Mouse (Mus musculus) stomach, embryonic 15.5 days (tissue): ENCODE data around the gene Bnc2. TPM values are rescaled to one million over a fixed set of nuclear protein-coding genes. Genes with fewer than 3 reads are reported as not detected.

Experiments
- ATAC-seq: fragments of 200-750 bp; cut with Nextera tagmentation; 2 replicates; pipeline ENCODE4 v1.8.0; 2017; ENCODE audit warnings: low read depth, moderate number of reproducible peaks, moderate TSS enrichment; ENCODE audit not compliant: insufficient read depth, low FRiP score
- H3K27ac ChIP-seq: fragments of 300-500 bp; sonication (generic); 2 replicates; pipeline ENCODE4 v1.5.1; 2015; ENCODE audit warnings: mild to moderate bottlenecking, inconsistent platforms
- H3K27me3 ChIP-seq: fragments of 300-500 bp; sonication (generic); replicated peaks from 2 replicates; pipeline ENCODE4 v1.6.1; 2015; ENCODE audit warnings: inconsistent platforms
- H3K36me3 ChIP-seq: fragments of 300-500 bp; sonication (generic); 2 replicates; pipeline ENCODE4 v1.6.1; 2015; ENCODE audit warnings: inconsistent platforms
- H3K4me1 ChIP-seq: fragments of 300-500 bp; sonication (generic); 2 replicates; pipeline ENCODE4 v1.6.1; 2015; ENCODE audit warnings: inconsistent platforms
- H3K4me2 ChIP-seq: fragments of 300-500 bp; sonication (generic); 2 replicates; pipeline ENCODE4 v1.6.1; 2015; ENCODE audit warnings: mild to moderate bottlenecking, inconsistent platforms
- H3K4me3 ChIP-seq: fragments of 300-500 bp; sonication (generic); replicated peaks from 2 replicates; pipeline ENCODE4 v1.5.1; 2015; ENCODE audit warnings: inconsistent platforms
- H3K9ac ChIP-seq: fragments of 300-500 bp; sonication (generic); 2 replicates; pipeline ENCODE4 v1.6.1; 2015; ENCODE audit warnings: inconsistent platforms
- H3K9me3 ChIP-seq: fragments of 300-500 bp; sonication (generic); 2 replicates; pipeline ENCODE4 v1.6.1; 2016; ENCODE audit warnings: inconsistent platforms
- WGBS: fragments of 180-500 bp; shearing (Covaris S2); methylation state at CpG from one replicate; pipeline ENCODE4 v1.1.7; 2015; 5-methylcytosine and 5-hydroxymethylcytosine counted together
- polyA plus RNA-seq: library from polyadenylated mRNA; unstranded; fragments of >200 nt; fragmentation: Nextera tagmentation; extraction: Ambion mirVana; gene quantifications from 2 replicates; pipeline ENCODE4 v1.2.1, GENCODE M21; 2015

Gene Bnc2
- polyA plus RNA-seq, 1 experiment from 2014 or later: 18.0 TPM

DNA sequence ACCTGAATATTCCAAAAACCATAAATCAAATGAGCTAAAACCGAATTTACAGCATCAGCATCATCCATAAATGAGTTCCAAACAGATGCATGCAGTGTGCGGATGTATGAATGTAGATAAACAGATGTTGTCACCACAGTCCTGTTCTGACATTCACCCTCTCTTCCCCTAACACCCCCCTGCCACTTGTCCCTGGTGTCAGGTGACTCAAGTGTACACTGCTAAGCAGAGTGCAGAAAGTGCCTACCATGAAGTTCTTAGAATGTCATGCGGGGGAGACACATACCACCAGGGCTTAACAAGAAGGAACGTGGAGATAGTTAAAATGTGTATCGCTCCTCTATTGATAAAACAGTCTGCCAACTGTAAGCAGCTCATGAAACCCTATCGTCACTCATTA, 396.9 kb downstream of the Bnc2 start:
- Histone ChIP-seq H3K27ac (no peak overlapping the region), H3K4me3 (no peak overlapping the region), H3K36me3 (no peaks in the 10 kb centered on the region), H3K9ac (no peak overlapping the region), H3K9me3 (no peaks in the 10 kb centered on the region), H3K4me2 (no peak overlapping the region), H3K4me1 (no peaks in the 10 kb centered on the region), H3K27me3 (no peaks in the 10 kb centered on the region)
- WGBS: 65% methylated on average over 6 of the region's 6 CpGs
- ATAC-seq: no peak

DNA sequence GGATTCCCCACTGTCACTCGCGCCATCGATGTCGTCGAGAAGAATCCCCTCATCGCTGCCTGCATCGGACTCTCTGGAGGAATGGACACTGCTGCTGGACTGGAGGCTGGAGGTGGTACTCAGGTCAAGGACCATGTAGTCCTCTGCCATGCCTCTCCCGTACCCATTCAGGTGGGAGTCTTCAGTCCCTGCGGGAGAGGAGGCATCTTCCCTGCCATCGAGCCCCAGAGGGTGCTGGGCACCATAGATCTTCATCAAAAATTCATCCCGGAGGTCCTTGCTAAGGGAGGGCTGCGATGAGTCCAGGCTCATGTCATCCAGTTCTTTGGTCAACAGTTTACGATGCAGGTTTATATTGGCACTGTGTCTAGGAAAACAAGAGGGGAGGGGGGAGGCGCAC, 399.0 kb downstream of the Bnc2 start:
- WGBS: 91% methylated on average over 14 of the region's 14 CpGs
- Histone ChIP-seq H3K4me3 (no peak overlapping the region), H3K4me2 (no peak overlapping the region), H3K9ac (no peak overlapping the region), H3K27ac (no peak overlapping the region), H3K4me1 (no peaks in the 10 kb centered on the region), H3K36me3 (no peaks in the 10 kb centered on the region), H3K9me3 (no peaks in the 10 kb centered on the region), H3K27me3 (no peaks in the 10 kb centered on the region)
- ATAC-seq: no peak

DNA sequence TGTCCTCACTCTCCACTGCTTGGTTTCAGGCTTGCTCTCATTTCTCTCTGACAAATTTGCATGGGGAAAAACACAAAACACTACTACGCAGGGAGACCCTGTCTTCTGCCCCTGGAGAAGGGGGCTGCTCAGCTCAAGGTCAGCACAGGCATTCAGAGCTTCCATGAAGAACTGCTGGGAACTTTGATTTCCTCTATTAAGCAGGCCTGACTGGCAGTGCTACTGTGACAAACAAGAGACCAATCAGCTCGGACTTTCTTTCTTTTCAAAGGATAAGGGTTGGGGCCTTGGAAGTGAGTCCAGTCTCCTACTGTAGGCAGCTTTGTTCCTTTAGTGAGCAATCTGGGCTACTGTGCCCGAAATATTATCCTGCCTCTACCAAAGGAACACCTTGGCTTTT, 400.9 kb downstream of the Bnc2 start:
- Histone ChIP-seq H3K9ac (no peak overlapping the region), H3K36me3 (no peaks in the 10 kb centered on the region), H3K27me3 (no peaks in the 10 kb centered on the region), H3K4me1 (no peaks in the 10 kb centered on the region), H3K27ac (no peak overlapping the region), H3K4me3 (no peak overlapping the region), H3K4me2 (no peak overlapping the region), H3K9me3 (no peaks in the 10 kb centered on the region)
- WGBS: 64% methylated on average over 3 of the region's 3 CpGs
- ATAC-seq: no peak

DNA sequence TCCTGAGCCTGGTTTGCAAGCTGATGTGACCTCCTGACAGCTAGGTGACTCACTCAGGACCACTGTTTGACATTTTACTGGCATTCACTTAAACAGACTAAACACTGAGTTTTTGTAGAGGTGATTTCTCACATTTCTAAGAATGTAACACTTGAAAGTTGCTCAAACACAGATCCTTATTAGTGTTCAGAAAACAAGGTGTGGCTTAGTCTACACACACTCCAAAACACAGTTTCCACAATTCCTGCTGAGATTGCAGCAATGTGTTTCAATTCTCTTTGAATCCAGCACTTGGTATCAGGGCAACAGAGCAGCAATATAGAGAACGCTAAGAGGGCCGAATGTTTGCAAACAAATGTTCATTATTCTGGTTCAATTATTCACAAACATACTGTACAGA, 402.2 kb downstream of the Bnc2 start:
- no peak overlapping the region for H3K4me3 ChIP-seq
- no peaks in the 10 kb centered on the region for H3K36me3 ChIP-seq
- no peaks in the 10 kb centered on the region for H3K9me3 ChIP-seq
- ATAC-seq: no peak
- 52% methylated on average over 2 of the region's 2 CpGs for WGBS
- H3K27me3 ChIP-seq: no peaks in the 10 kb centered on the region
- H3K4me1 ChIP-seq: no peaks in the 10 kb centered on the region
- no peak overlapping the region for H3K9ac ChIP-seq
- H3K4me2 ChIP-seq: no peak overlapping the region
- H3K27ac ChIP-seq: no peak overlapping the region

DNA sequence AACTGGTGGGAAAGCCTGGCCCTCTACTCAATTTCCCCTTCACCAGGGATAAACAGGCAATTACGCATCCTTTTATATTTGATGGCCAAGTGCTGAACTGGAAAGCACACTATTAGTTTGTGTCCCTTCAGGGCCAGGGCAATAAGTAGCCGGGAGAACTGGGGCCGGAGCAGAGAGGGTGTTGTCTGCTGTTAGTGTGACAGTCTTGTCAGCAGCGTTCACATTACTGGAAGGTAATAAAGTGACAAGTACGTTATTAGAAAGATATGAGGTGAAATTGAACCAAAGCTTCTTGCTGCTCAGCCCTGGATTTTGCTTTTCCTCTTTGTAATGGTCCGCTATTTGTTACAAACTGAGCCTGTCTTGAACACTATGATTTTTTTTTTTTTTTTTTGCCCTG, 405.2 kb downstream of the Bnc2 start:
- Histone ChIP-seq H3K9me3 (no peaks in the 10 kb centered on the region), H3K27ac (no peak overlapping the region), H3K27me3 (no peaks in the 10 kb centered on the region), H3K4me3 (no peak overlapping the region), H3K4me1 (no peaks in the 10 kb centered on the region), H3K9ac (no peak overlapping the region), H3K36me3 (no peaks in the 10 kb centered on the region), H3K4me2 (no peak overlapping the region)
- no peak for ATAC-seq
- 67% methylated on average over 6 of the region's 6 CpGs for WGBS

DNA sequence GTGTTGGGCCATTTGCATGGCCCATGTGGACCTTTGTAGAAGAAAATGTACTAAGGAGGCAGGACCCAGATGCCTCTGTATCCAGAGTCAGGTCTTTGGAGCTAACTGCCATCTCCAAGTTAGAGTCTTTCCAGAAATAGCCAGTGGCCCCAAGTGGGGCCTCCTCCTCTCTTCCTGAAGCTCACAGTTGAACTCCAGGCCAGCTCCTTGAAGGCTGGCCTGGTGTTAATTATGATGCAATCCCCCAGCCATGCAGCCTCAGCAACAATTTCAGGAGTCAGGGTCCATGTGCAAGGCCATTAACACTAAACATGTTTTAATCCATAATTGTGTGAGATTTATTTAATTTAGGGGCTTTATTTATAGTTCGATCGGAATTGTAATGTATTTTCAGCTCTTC, 427.7 kb downstream of the Bnc2 start:
- ATAC-seq: no peak
- WGBS: 87% methylated on average over 2 of the region's 2 CpGs

DNA sequence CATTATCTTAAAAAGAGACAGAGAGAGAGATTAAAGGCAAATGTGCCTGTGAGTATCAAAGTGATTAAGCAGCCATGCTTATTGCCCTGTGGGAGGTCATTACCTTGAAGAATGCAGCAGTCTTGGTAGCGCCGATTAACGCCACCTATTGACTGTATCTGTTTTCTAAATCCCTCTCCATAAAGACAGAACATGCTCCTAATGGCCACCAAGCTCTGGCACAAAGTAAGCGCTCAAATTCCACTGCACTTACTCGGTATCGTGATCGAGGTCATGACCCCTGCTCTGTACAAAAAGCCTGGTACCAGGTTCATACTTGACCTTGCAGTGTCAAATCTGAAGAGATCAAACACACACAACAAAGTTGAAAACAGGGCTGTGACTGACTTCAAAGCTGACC, 442.7 kb downstream of the Bnc2 start:
- WGBS: 65% methylated on average over 7 of the region's 7 CpGs
- no peak overlapping the region for H3K27ac ChIP-seq
- H3K4me3 ChIP-seq: no peak overlapping the region
- no peak overlapping the region for H3K9ac ChIP-seq
- ATAC-seq: no peak
- H3K9me3 ChIP-seq: no peaks in the 10 kb centered on the region
- H3K4me1 ChIP-seq: no peaks in the 10 kb centered on the region
- H3K27me3 ChIP-seq: no peaks in the 10 kb centered on the region
- no peak overlapping the region for H3K4me2 ChIP-seq
- no peaks in the 10 kb centered on the region for H3K36me3 ChIP-seq

More for the DNA sequence above, 427.7 kb downstream of the Bnc2 start:
- Histone ChIP-seq H3K4me3 (no peak overlapping the region), H3K9ac (no peak overlapping the region), H3K27me3 (no peaks in the 10 kb centered on the region), H3K36me3 (no peaks in the 10 kb centered on the region), H3K27ac (no peak overlapping the region), H3K4me2 (no peak overlapping the region), H3K9me3 (no peaks in the 10 kb centered on the region), H3K4me1 (no peaks in the 10 kb centered on the region)

DNA sequence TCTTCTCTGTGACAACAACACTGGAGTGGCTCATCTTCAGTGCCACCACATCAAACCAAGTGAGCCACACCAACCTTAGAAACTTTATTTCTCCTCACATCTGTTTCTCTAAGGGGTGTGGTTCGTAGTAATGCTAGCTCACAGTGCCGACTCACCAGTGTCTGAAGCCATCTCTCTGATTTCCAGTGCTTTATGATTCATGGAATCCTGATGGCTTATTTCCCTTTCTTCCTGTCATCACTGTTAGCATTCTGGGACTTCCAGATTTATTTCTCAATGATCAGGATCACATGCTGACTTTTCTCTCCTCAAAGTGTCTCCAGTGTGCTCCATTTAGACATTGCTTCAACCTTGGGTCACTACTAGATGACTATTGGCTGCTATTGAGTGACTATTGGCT, 443.8 kb downstream of the Bnc2 start:
- Histone ChIP-seq H3K36me3 (no peaks in the 10 kb centered on the region), H3K4me1 (no peaks in the 10 kb centered on the region), H3K4me3 (no peak overlapping the region), H3K9ac (no peak overlapping the region), H3K9me3 (no peaks in the 10 kb centered on the region), H3K27me3 (no peaks in the 10 kb centered on the region), H3K27ac (no peak overlapping the region), H3K4me2 (no peak overlapping the region)
- 91% methylated on average over 2 of the region's 2 CpGs for WGBS
- ATAC-seq: no peak

DNA sequence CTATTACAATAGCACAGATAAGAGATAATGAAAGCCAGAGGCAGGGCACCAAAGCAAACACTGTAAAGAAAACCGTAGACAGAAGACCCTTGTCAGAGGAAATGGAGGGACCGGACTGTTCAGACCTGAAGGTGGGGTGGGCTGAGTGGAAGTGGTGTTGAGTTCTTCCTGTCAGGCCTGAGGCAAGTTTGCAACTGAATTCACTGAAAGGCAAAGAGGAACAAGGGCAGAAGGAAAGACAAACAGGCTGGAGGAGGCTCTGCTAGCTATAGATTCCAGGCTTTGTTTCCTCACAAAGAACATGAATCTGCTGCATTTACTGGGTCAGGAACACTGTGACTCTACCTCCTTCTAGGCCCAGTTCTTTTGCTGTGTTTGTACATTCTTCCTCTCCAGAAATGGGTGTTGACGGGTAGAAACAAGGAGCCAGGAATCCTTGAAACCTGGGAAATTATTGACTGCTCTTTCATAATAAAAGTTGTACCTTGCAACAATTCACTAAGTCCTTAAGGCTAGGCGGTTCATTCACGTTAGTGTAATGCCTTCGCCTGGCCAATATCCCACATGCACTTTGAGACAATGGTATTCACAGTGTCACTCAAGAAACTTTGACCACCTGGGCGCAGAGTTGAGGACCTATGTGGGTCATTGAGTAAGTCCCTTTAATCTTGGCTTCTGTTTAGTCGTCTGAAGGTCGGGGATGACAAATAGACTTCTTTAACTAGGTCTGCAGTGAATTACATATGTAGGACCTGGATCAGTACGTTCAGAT, 445.7 kb downstream of the Bnc2 start:
- H3K36me3 ChIP-seq: no peaks in the 10 kb centered on the region
- no peaks in the 10 kb centered on the region for H3K9me3 ChIP-seq
- H3K27me3 ChIP-seq: no peaks in the 10 kb centered on the region
- H3K27ac ChIP-seq: no peak overlapping the region
- no peak overlapping the region for H3K4me2 ChIP-seq
- no peak for ATAC-seq
- H3K9ac ChIP-seq: no peak overlapping the region
- H3K4me1 ChIP-seq: no peaks in the 10 kb centered on the region
- no peak overlapping the region for H3K4me3 ChIP-seq
- WGBS: 65% methylated on average over 10 of the region's 10 CpGs

DNA sequence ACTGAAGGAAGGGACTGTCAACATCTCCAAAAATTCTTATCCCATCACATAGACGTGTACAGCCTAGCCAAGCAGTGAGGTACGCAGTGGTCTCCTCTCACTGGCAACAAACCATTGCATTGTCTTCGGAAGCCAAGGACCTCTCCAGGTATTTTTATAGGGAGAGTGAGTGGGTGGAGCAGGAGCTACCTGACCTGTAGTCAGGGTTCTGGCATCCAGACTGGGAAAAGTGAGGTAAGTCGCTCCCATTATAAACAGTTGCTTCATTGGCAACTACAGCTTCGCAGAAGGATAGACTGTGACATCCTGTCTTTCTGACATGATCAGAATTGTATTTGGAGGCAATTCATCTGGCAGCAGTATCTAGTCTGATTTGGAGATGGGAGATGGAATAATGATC, 446.5 kb downstream of the Bnc2 start:
- Histone ChIP-seq H3K4me2 (no peak overlapping the region), H3K9me3 (no peaks in the 10 kb centered on the region), H3K4me3 (no peak overlapping the region), H3K27ac (no peak overlapping the region), H3K9ac (no peak overlapping the region), H3K27me3 (no peaks in the 10 kb centered on the region), H3K4me1 (no peaks in the 10 kb centered on the region), H3K36me3 (no peaks in the 10 kb centered on the region)
- 88% methylated on average over 5 of the region's 5 CpGs for WGBS
- ATAC-seq: no peak

Other genes starting within 250 kb of the Bnc2 start
- gene Cntln, start 209.0 kb upstream of the Bnc2 start, polyA plus RNA-seq: 11.2 and 12.5 TPM in 2 replicates